In the genomic region with DNA sequence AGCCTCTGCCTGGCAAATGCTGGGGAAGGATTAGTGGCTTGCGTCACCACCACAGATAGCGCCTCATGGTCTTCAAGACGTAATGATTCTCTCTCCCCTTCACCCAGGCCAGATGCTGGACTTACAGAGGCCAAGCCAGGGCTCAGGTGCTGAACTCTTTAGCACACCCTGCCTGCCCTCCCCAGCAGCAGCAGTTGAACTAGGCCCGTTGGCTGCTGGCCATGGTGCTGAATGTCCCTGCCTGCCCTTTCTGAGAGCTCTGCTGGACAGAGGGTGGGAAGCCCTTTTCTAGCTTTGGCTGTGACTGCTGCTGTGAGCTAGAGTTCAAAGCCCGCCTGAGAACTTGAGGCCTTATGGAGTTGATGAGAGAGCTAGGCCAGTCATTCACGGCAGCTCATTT, we compare ENCODE assay signal across 9 mouse cellular contexts.
DNase-seq lines count a peak whose midpoint lies in the region; ATAC-seq and TF ChIP-seq lines count a peak whose summit lies in the region.
"Had no signal": no experiment of that assay in that cellular context is flagged by ENCODE, and none has a peak within 500 bp of the region (broad histone marks: within the 10 kb centered on the region; RNA-seq: fewer than 3 reads in every experiment).

No protein-coding gene starts in this region.

- no peak for TF ChIP-seq CTCF in thymus, adult 2 months (IDR thresholded peaks at IDR 0.05; ENCODE audit: borderline replicate concordance, control insufficient read depth, extremely low read depth, insufficient read depth, low read length, poor library complexity)

- ATAC-seq in CD4-positive, CD25-positive, alpha-beta regulatory T cell, adult 4 months = no peak

- WGBS in thymus, adult 2 months = 36% methylated on average over 6 of the region's 6 CpGs
- 40% methylated on average over 6 of the region's 6 CpGs for WGBS in large intestine, adult 2 months

- H3K27ac ChIP-seq in thymus, adult 2 months (ENCODE audit: control insufficient read depth, insufficient read depth, low read length) = no peak overlapping the region
- H3K27ac ChIP-seq: heart, embryonic 13.5 days had no signal

- H3K4me1 ChIP-seq in thymus, adult 2 months (replicated peaks; ENCODE audit: control insufficient read depth, insufficient read depth, low read length) = no peaks in the 10 kb centered on the region

- TF ChIP-seq POLR2A in thymus, adult 2 months (IDR thresholded peaks at IDR 0.05; ENCODE audit: control insufficient read depth, extremely low read depth, insufficient read depth, low read length, poor library complexity) = no peak

- H3K27me3 ChIP-seq in thymus, adult 2 months (ENCODE audit: control insufficient read depth, insufficient read depth, low read length) = no peaks in the 10 kb centered on the region
- H3K27me3 ChIP-seq: heart, embryonic 13.5 days had no signal

- DNase-seq in CD4-positive, CD25-positive, alpha-beta regulatory T cell, adult 2 months (ENCODE audit: low read depth, low spot score) = peak; percentile 9
- DNase-seq in thymus, adult 2 months = peak; percentile 22
- DNase-seq in thymus, adult 18-20 months = no peak
- peak; percentile 71 for DNase-seq in gastrocnemius, postnatal 10 days
- peak; percentile 3 for DNase-seq in large intestine, adult 2 months (ENCODE audit: low read depth, low spot score)
- DNase-seq in ovary, adult 18-20 months (ENCODE audit: low spot score) = peak; percentile 30
- no peak for DNase-seq in layer of hippocampus, adult 9-10 months (ENCODE audit: low spot score)

- H3K4me3 ChIP-seq in thymus, adult 2 months (ENCODE audit: control insufficient read depth, insufficient read depth, low read length) = no peak overlapping the region
- H3K4me3 ChIP-seq: heart, embryonic 13.5 days had no signal

- H3K36me3 ChIP-seq in thymus, adult 2 months (ENCODE audit: control insufficient read depth, insufficient read depth, low read length) = no peaks in the 10 kb centered on the region
- H3K36me3 ChIP-seq: heart, embryonic 13.5 days had no signal

Comparison
In these comparisons a context has a peak if more than half of its experiments do, and no peak if none do; other contexts are left out.
1. DNase-seq: peak in CD4-positive, CD25-positive, alpha-beta regulatory T cell, adult 2 months (single experiment), thymus, adult 2 months (single experiment), gastrocnemius, postnatal 10 days (single experiment), large intestine, adult 2 months (single experiment) and ovary, adult 18-20 months (single experiment); none in thymus, adult 18-20 months (0 of 2) and layer of hippocampus, adult 9-10 months (single experiment).